In the genomic region with DNA sequence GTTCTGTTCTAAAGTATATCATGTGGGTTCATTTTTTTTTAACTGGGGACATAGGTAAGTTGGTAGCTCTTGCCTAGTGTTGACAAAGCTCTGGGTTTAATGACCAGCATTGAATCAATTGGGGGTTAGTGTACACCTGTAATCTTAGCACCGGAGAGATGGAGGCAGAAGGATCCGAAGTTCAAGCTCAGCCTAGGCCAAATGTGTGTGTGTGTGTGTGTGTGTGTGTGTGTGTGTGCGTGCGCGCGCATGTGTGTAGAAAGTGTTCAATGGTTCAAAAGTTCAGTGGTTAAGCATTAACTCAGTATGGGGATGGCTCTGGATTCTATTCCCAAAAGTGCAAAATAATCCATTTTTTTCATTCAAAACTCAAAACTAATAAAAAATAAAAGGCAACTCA, we compare ENCODE assay signal across 25 mouse cellular contexts.
DNase-seq lines count a peak whose midpoint lies in the region; ATAC-seq lines count a peak whose summit lies in the region.
"Had no signal": no experiment of that assay in that cellular context is flagged by ENCODE, and none has a peak within 500 bp of the region (broad histone marks: within the 10 kb centered on the region; RNA-seq: fewer than 3 reads in every experiment).

No protein-coding gene starts in this region.

- H3K4me2 ChIP-seq in kidney, embryonic 14.5 days (replicated peaks; ENCODE audit: low read depth, low read length), result no peak overlapping the region
- no peak overlapping the region for H3K4me2 ChIP-seq in intestine, embryonic 16.5 days (ENCODE audit: low read depth, low read length)
- H3K4me2 ChIP-seq: embryonic facial prominence, embryonic 12.5 days; forebrain, embryonic 12.5 days; hindbrain, embryonic 14.5 days; liver, embryonic 13.5 days; midbrain, embryonic 15.5 days had no signal

- no peaks in the 10 kb centered on the region for H3K27me3 ChIP-seq in kidney, embryonic 14.5 days (ENCODE audit: control insufficient read depth, insufficient read depth, low read length)
- H3K27me3 ChIP-seq in intestine, embryonic 16.5 days (replicated peaks; ENCODE audit: control insufficient read depth, insufficient read depth, low read length), result no peaks in the 10 kb centered on the region
- H3K27me3 ChIP-seq: embryonic facial prominence, embryonic 12.5 days; forebrain, embryonic 12.5 days; liver, embryonic 13.5 days; midbrain, embryonic 15.5 days had no signal

- no peak overlapping the region for H3K27ac ChIP-seq in kidney, embryonic 14.5 days (ENCODE audit: low read depth, low read length)
- H3K27ac ChIP-seq in intestine, embryonic 16.5 days (ENCODE audit: low read length), result no peak overlapping the region
- H3K27ac ChIP-seq: embryonic facial prominence, embryonic 12.5 days; macrophage had no signal

- peaks cover 16% of the 10 kb centered on the region for H3K4me1 ChIP-seq in kidney, embryonic 14.5 days (ENCODE audit: control insufficient read depth, insufficient read depth, low read length)
- peaks cover 12% of the 10 kb centered on the region for H3K4me1 ChIP-seq in intestine, embryonic 16.5 days (ENCODE audit: control insufficient read depth, insufficient read depth, low read length)

- H3K4me3 ChIP-seq in kidney, embryonic 14.5 days (ENCODE audit: low read length), result no peak overlapping the region
- H3K4me3 ChIP-seq in intestine, embryonic 16.5 days (ENCODE audit: low read length), result no peak overlapping the region
- H3K4me3 ChIP-seq: embryonic facial prominence, embryonic 12.5 days; forebrain, embryonic 12.5 days; layer of hippocampus, adult 2 months; limb, embryonic 10.5 days; liver, embryonic 13.5 days; midbrain, embryonic 15.5 days; myocyte had no signal

- 91% methylated on average over 6 of the region's 6 CpGs for WGBS in kidney, embryonic 14.5 days
- WGBS in intestine, embryonic 16.5 days, result 71% methylated on average over 6 of the region's 6 CpGs

- ATAC-seq in kidney, embryonic 14.5 days (ENCODE audit: low FRiP score, low TSS enrichment), result no peak
- ATAC-seq in intestine, embryonic 16.5 days, result peak; percentile 60
- ATAC-seq in erythroid progenitor cell, adult 5-6 weeks (replicated peaks; ENCODE audit: low FRiP score, poor library complexity, severe bottlenecking), result no peak
- ATAC-seq: inflammation-experienced regulatory T-cells, adult 6 months; lung, postnatal 0 days; midbrain, embryonic 15.5 days had no signal

- no peak overlapping the region for H3K9ac ChIP-seq in kidney, embryonic 14.5 days (ENCODE audit: low read depth, low read length)
- no peak overlapping the region for H3K9ac ChIP-seq in intestine, embryonic 16.5 days (ENCODE audit: low read depth, low read length)
- H3K9ac ChIP-seq: embryonic facial prominence, embryonic 12.5 days; forebrain, embryonic 12.5 days; hindbrain, embryonic 14.5 days; liver, embryonic 13.5 days; midbrain, embryonic 15.5 days had no signal

- H3K36me3 ChIP-seq in kidney, embryonic 14.5 days (ENCODE audit: control insufficient read depth, insufficient read depth, low read length), result no peaks in the 10 kb centered on the region
- H3K36me3 ChIP-seq in intestine, embryonic 16.5 days (ENCODE audit: control insufficient read depth, insufficient read depth, low read length), result no peaks in the 10 kb centered on the region
- H3K36me3 ChIP-seq: embryonic facial prominence, embryonic 12.5 days; forebrain, embryonic 12.5 days; midbrain, embryonic 15.5 days had no signal

- no peaks in the 10 kb centered on the region for H3K9me3 ChIP-seq in kidney, embryonic 14.5 days (ENCODE audit: control insufficient read depth, low read length)
- H3K9me3 ChIP-seq in intestine, embryonic 16.5 days (ENCODE audit: control insufficient read depth, low read length), result no peaks in the 10 kb centered on the region
- H3K9me3 ChIP-seq: embryonic facial prominence, embryonic 12.5 days; forebrain, embryonic 12.5 days; limb, embryonic 10.5 days; liver, embryonic 13.5 days; midbrain, embryonic 15.5 days had no signal

- peak; percentile 29 to 64 for DNase-seq in kidney, adult 8-10 months
- peak; percentile 57 to 65 for DNase-seq in kidney, postnatal 25 days
- peak; percentile 20 for DNase-seq in yolk sac, embryonic 10.5 days (ENCODE audit: low spot score)
- no peak for DNase-seq in retina, postnatal 1 day
- DNase-seq: adrenal gland, adult 2 months; cerebellum, adult 18-20 months; cerebellum, postnatal 25 days; heart, postnatal 4 days; liver, embryonic 13.5 days; right cerebral cortex, adult 18-20 months; right cerebral cortex, postnatal 4 days; thymus, adult 2 months had no signal
